Mouse (Mus musculus) megakaryocyte, embryonic 14.5 days (primary cell): ENCODE data around the gene Cdk14.

ENCODE experiments used
- FLI1 ChIP-seq: IDR thresholded peaks from 2 replicates; pipeline ENCODE4 v1.6.1; 2012; ENCODE audit warnings: low read length, inconsistent platforms, mixed read lengths
- GATA1 ChIP-seq: IDR thresholded peaks from 3 replicates; pipeline ENCODE4 v1.6.1; 2012; ENCODE audit warnings: mixed read lengths, low read length, inconsistent platforms, borderline replicate concordance

GRCm38 (mm10) chr5:4880331-4880730 is 539.8 kb downstream of the Cdk14 start:
- TF ChIP-seq FLI1: no peak
- no peak for TF ChIP-seq GATA1
